Mouse (Mus musculus): Measurements from ENCODE around the gene Fmnl2. TPM values are rescaled to one million over a fixed set of nuclear protein-coding genes. Genes with fewer than 3 reads are reported as not detected.
A peak's percentile ranks its signal among the peaks of the same experiment; 100 is the strongest.

Gene Fmnl2
- polyA plus RNA-seq, 1 experiment from 2014 or later: 14.7 TPM

DNA sequence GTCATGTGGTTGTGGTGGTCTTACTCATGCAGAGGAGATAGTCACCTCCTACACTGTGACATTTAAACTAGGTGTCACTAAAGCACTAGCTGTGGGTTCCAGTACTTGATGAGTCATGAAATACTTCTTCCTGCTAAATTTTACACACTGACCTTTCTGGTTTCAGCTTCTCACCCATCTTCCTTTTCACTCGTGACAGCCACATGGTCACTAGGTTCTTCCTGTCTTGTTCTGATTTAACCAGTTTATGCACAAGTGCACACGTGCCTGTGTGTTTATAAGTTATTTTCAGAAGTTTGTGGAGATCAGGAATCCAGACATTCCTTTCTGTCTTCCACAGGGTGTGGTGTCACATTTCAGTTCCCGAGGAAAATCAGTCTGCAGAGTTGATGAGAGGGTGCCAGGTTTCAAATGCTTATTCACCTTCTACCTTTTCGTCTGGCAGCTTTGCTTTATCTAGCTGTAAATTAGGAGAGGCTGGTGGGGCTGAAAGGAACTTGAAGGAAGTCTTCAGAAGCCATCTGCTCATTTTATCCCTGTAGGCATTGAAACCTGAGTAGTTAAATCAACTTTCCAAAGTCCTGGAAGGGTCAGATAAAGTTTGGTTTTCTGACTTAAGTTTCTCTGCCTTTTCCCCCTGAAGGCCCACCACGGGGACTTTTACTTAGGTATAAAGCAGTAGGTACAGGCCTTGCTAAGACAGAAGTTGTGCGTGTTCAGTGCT is 80.9 kb downstream of the Fmnl2 start:
- ATAC-seq (ENCODE audit: insufficient number of reproducible peaks, insufficient read depth, low FRiP score, low TSS enrichment, low read depth): peak; percentile 77; the same call in 1 of the 2 replicates
- Histone ChIP-seq H3K4me2 (peak overlapping the region; percentile 3; the same call in 1 of the 2 replicates), H3K9me3 (no peaks in the 10 kb centered on the region), H3K9ac (replicated peaks) (no peak overlapping the region), H3K27me3 (no peaks in the 10 kb centered on the region), H3K4me1 (replicated peaks) (peaks cover 51% of the 10 kb centered on the region), H3K27ac (peak overlapping the region; percentile 7; the same call in 1 of the 2 replicates), H3K36me3 (no peaks in the 10 kb centered on the region), H3K4me3 (replicated peaks) (no peak overlapping the region)
- WGBS: 14% methylated on average over 6 of the region's 6 CpGs

DNA sequence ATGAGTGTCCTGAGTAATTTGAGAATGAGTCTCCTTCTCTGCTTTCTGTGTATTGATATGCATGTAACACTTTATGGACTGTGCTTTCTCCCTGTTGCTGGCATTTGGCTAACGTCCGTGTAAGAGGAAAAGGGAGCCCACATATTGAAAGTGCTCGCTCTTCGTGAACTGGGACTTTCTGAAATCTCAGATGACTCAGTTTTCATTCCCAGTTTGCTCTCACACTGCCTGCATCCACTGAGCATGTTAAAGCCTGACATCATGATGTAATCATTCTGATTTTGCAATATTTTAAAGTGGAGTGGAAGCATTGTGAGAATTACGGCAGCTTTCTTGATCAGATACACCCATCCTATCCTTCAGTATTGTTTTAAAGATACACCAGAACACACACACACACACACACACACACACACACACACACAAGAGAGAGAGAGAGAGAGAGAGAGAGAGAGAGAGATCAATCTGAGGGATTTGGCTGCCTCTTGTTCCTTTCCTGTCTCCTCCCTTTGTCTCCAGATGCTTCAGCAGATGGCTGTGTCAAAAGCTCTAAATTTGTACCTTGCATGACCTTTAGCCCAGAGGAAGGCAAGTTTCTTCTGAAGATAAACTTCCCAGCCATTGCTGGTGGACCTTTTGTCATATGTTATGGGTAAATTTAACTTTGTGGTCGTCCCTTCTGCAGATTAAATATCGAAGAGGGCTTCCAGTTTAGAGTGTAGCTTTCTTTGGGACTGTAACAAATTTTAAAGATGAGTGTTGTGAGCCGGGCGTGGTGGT is 86.2 kb downstream of the Fmnl2 start:
- no peaks in the 10 kb centered on the region for H3K9me3 ChIP-seq
- H3K9ac ChIP-seq (replicated peaks): no peak overlapping the region
- no peaks in the 10 kb centered on the region for H3K27me3 ChIP-seq
- H3K27ac ChIP-seq: no peak overlapping the region
- WGBS: 83% methylated on average over 9 of the region's 9 CpGs
- H3K36me3 ChIP-seq: peaks cover 3% of the 10 kb centered on the region; the same call in 1 of the 2 replicates
- no peak for ATAC-seq (ENCODE audit: insufficient number of reproducible peaks, insufficient read depth, low FRiP score, low TSS enrichment, low read depth)
- peaks cover 34% of the 10 kb centered on the region for H3K4me1 ChIP-seq (replicated peaks)
- no peak overlapping the region for H3K4me3 ChIP-seq (replicated peaks)
- no peak overlapping the region for H3K4me2 ChIP-seq

DNA sequence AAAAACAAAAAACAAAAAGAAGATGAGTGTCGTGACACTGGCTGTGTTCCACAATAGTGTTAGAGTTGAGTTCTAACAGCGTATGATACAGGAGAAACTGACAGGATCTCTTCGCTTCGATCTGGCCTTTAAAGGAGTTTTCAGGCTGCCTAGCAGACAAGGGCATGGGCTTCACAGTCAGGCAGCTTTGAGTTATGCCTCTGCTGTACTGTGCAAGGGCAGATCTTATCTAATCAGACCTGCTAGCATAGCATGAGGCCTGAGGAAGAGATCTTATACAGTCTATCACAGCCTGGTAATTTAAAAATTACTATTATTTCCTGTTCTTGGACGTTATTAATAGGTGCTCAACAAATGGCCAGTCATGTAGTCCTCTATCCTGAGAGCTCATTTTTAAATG is 86.9 kb downstream of the Fmnl2 start:
- no peak overlapping the region for H3K4me2 ChIP-seq
- peaks cover 26% of the 10 kb centered on the region for H3K4me1 ChIP-seq (replicated peaks)
- H3K9ac ChIP-seq (replicated peaks): no peak overlapping the region
- H3K27ac ChIP-seq: no peak overlapping the region
- no peaks in the 10 kb centered on the region for H3K9me3 ChIP-seq
- WGBS: 87% methylated on average over 5 of the region's 5 CpGs
- no peak for ATAC-seq (ENCODE audit: insufficient number of reproducible peaks, insufficient read depth, low FRiP score, low TSS enrichment, low read depth)
- H3K36me3 ChIP-seq: peaks cover 6% of the 10 kb centered on the region; the same call in 1 of the 2 replicates
- H3K27me3 ChIP-seq: no peaks in the 10 kb centered on the region
- no peak overlapping the region for H3K4me3 ChIP-seq (replicated peaks)

DNA sequence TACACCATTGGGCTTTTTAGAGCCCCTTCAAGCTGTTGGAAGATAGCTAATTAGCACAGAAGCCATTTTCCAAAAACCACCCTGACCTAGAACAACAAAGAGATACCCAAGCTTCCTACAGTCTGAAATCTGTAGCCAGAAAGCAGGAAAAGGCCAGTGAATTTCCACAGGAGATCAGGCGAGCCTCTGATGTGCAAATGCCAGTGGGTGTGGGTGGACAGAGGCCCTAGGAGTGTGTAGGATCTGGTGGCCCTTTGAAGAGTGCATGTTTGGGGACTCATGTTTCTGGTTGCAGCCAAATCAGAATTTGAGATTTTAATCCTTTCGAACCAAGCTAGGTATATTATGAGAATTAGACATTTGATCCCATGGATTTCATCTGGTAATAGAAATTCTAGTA is 88.4 kb downstream of the Fmnl2 start:
- no peak overlapping the region for H3K9ac ChIP-seq (replicated peaks)
- peaks cover 6% of the 10 kb centered on the region; the same call in 1 of the 2 replicates for H3K36me3 ChIP-seq
- no peaks in the 10 kb centered on the region for H3K27me3 ChIP-seq
- peak overlapping the region; percentile 4; the same call in 1 of the 2 replicates for H3K27ac ChIP-seq
- H3K4me3 ChIP-seq (replicated peaks): no peak overlapping the region
- 40% methylated on average over 2 of the region's 2 CpGs for WGBS
- peaks cover 28% of the 10 kb centered on the region for H3K4me1 ChIP-seq (replicated peaks)
- H3K4me2 ChIP-seq: no peak overlapping the region
- H3K9me3 ChIP-seq: no peaks in the 10 kb centered on the region
- ATAC-seq (ENCODE audit: insufficient number of reproducible peaks, insufficient read depth, low FRiP score, low TSS enrichment, low read depth): no peak

DNA sequence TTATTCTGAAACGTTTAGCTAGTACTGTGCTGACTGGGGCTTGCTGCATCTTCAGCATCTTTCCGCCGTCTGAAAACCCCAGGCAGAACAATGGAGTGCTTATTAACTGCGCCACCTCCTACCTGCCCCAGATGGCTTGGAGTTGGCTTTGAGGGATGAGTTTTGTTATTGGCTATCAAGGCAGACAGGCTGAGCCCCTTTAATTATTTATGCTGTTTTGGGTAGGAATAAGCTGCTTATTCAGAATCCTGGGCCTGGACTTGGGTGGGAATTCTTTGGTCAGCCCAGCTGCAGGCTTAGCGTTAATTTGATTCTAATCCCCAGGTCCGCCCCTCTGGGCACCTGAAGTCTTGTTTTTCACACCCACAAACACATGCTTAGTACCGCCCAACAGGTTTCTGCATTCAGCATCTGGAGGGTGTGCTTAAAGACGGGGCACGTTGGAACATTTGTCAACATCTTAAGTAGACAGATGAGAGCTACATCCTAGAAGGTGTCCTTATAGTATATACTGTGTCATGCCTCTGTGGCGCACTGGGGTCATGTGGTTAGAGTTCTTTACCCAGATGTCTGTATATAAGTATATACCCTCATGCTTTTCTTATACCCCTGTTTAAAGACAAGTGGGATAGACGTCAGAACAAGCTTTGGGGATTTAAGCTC is 89.0 kb downstream of the Fmnl2 start:
- no peak for ATAC-seq (ENCODE audit: insufficient number of reproducible peaks, insufficient read depth, low FRiP score, low TSS enrichment, low read depth)

DNA sequence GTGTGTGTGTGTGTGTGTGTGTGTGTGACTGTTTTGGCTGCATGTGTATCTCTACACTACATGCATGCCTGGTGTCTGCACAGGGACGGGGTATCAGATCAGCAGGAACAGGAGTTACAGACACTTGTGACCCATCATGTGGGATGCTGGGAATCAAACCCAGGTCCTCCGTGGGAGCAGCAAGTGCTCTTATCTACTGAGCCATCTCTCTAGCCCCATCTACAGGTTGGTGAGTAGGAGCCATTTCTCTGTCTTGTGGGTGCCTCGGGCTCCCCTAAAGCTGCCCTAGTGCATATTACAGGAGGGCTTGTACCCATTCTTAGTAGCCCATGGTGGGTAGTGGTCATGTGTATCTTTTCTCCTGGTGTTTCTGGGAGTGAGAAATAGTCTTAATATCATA is 90.7 kb downstream of the Fmnl2 start:
- no peak overlapping the region for H3K4me3 ChIP-seq (replicated peaks)
- no peaks in the 10 kb centered on the region for H3K9me3 ChIP-seq
- H3K4me2 ChIP-seq: no peak overlapping the region
- no peaks in the 10 kb centered on the region for H3K27me3 ChIP-seq
- peaks cover 6% of the 10 kb centered on the region; the same call in 1 of the 2 replicates for H3K36me3 ChIP-seq
- ATAC-seq (ENCODE audit: insufficient number of reproducible peaks, insufficient read depth, low FRiP score, low TSS enrichment, low read depth): no peak
- peaks cover 36% of the 10 kb centered on the region for H3K4me1 ChIP-seq (replicated peaks)
- 94% methylated on average over 3 of the region's 3 CpGs for WGBS
- H3K9ac ChIP-seq (replicated peaks): no peak overlapping the region
- no peak overlapping the region for H3K27ac ChIP-seq

More for the DNA sequence above, 89.0 kb downstream of the Fmnl2 start:
- H3K4me2 ChIP-seq: no peak overlapping the region
- no peak overlapping the region for H3K9ac ChIP-seq (replicated peaks)
- 37% methylated on average over 11 of the region's 11 CpGs for WGBS
- H3K9me3 ChIP-seq: no peaks in the 10 kb centered on the region
- H3K27me3 ChIP-seq: no peaks in the 10 kb centered on the region
- peaks cover 6% of the 10 kb centered on the region; the same call in 1 of the 2 replicates for H3K36me3 ChIP-seq
- no peak overlapping the region for H3K4me3 ChIP-seq (replicated peaks)
- H3K27ac ChIP-seq: no peak overlapping the region
- peaks cover 29% of the 10 kb centered on the region for H3K4me1 ChIP-seq (replicated peaks)

DNA sequence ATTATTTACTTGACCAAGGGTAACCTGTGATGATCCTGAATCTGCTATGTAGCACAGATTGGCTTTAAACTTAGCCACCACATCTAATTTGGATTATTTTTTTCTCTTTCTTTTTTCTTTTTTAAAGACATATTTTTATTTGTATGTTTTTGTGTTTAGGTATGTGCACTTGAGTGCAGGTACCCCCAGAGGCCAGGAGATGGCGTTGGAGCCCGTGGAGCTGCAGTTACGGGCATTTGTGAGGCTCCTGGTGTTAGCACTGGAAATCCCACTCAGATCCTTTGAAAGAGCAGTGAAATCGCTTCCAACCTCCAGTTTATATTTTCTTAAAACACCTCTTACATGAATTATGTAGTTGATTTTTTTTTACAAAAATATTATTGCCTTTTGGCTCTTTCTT is 91.9 kb downstream of the Fmnl2 start:
- ATAC-seq (ENCODE audit: insufficient number of reproducible peaks, insufficient read depth, low FRiP score, low TSS enrichment, low read depth): no peak
- Histone ChIP-seq H3K9ac (replicated peaks) (no peak overlapping the region), H3K4me2 (no peak overlapping the region), H3K4me3 (replicated peaks) (no peak overlapping the region), H3K27me3 (no peaks in the 10 kb centered on the region), H3K4me1 (replicated peaks) (peaks cover 36% of the 10 kb centered on the region), H3K27ac (no peak overlapping the region), H3K36me3 (peaks cover 6% of the 10 kb centered on the region; the same call in 1 of the 2 replicates), H3K9me3 (no peaks in the 10 kb centered on the region)
- WGBS: 92% methylated on average over 4 of the region's 4 CpGs

DNA sequence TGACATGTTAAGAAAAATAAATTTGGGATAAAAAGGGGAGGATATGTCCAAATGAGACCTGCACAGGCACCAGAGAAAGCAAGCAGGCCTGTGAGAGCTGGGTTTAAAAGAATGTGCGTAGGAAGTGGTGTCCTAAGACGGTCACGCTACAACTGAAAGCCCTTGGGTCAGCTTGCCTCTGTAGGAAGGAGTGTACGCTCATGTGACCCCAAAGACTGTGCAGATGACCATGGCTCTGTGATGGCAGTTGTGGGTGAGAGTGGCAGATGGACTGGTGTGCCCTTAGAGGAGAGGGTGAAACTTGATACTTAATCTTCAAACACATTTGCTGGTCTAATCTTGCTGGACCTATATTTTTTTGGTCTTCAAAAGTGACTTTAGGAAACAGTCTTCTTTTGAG is 92.6 kb downstream of the Fmnl2 start:
- WGBS: 87% methylated on average over 4 of the region's 4 CpGs
- H3K9me3 ChIP-seq: no peaks in the 10 kb centered on the region
- H3K4me3 ChIP-seq (replicated peaks): no peak overlapping the region
- H3K27ac ChIP-seq: no peak overlapping the region
- H3K4me2 ChIP-seq: no peak overlapping the region
- ATAC-seq (ENCODE audit: insufficient number of reproducible peaks, insufficient read depth, low FRiP score, low TSS enrichment, low read depth): no peak
- peaks cover 39% of the 10 kb centered on the region for H3K4me1 ChIP-seq (replicated peaks)
- no peaks in the 10 kb centered on the region for H3K27me3 ChIP-seq
- peaks cover 6% of the 10 kb centered on the region; the same call in 1 of the 2 replicates for H3K36me3 ChIP-seq
- H3K9ac ChIP-seq (replicated peaks): no peak overlapping the region

DNA sequence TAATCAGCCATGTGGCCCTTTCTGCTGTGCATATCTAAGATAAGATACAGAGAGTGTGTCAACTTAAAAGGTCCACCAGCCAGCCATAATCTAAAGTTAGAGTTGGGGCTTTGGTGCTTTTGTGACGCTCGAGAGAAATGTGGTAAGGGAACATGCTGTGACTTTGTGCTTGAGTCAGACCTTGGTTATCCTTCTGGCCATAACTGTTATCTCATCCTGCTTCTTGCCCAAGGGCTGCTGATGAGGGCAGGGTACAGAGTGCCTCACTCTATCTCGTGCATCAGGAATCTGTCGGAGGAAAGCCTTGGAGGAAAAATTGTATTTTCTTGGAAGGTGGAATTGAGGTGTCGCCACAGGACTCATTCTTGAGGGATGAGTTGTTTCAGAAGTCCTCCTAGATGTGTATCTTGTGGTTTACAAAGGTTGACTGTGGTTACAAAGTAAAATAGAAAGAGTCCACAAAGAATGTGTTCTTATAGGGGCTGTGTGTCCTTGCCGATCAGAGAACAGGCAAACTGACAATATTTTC is 94.6 kb downstream of the Fmnl2 start:
- ATAC-seq (ENCODE audit: insufficient number of reproducible peaks, insufficient read depth, low FRiP score, low TSS enrichment, low read depth): no peak
- H3K4me2 ChIP-seq: no peak overlapping the region
- 74% methylated on average over 6 of the region's 6 CpGs for WGBS
- H3K9ac ChIP-seq (replicated peaks): no peak overlapping the region
- H3K27ac ChIP-seq: no peak overlapping the region
- peaks cover 6% of the 10 kb centered on the region; the same call in 1 of the 2 replicates for H3K36me3 ChIP-seq
- no peaks in the 10 kb centered on the region for H3K9me3 ChIP-seq
- no peaks in the 10 kb centered on the region for H3K27me3 ChIP-seq
- no peak overlapping the region for H3K4me3 ChIP-seq (replicated peaks)
- H3K4me1 ChIP-seq (replicated peaks): peaks cover 24% of the 10 kb centered on the region

DNA sequence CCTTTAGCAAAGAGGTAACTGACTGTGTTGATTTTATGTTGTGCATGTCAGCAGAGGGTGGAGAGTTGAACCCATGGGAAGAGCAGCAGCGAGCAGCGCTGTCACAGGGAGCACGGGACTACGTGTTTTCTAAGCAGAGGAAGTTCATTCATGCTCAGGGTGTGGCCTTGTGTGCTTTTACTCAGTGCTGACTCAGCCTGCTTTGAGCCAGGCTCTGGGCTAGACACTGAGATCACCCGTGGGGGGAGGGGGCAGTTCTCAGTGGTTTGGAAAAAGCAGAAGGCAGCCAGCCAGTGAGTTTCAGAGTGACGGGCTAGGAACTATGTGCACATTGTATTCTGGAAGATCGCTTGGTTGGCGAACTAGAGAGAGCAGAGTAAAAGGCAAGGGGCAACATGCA is 97.4 kb downstream of the Fmnl2 start:
- Histone ChIP-seq H3K27ac (no peak overlapping the region), H3K9ac (replicated peaks) (no peak overlapping the region), H3K9me3 (no peaks in the 10 kb centered on the region), H3K27me3 (no peaks in the 10 kb centered on the region), H3K36me3 (no peaks in the 10 kb centered on the region), H3K4me3 (replicated peaks) (no peak overlapping the region), H3K4me1 (replicated peaks) (peaks cover 48% of the 10 kb centered on the region), H3K4me2 (no peak overlapping the region)
- WGBS: 80% methylated on average over 8 of the region's 8 CpGs
- ATAC-seq (ENCODE audit: insufficient number of reproducible peaks, insufficient read depth, low FRiP score, low TSS enrichment, low read depth): no peak

DNA sequence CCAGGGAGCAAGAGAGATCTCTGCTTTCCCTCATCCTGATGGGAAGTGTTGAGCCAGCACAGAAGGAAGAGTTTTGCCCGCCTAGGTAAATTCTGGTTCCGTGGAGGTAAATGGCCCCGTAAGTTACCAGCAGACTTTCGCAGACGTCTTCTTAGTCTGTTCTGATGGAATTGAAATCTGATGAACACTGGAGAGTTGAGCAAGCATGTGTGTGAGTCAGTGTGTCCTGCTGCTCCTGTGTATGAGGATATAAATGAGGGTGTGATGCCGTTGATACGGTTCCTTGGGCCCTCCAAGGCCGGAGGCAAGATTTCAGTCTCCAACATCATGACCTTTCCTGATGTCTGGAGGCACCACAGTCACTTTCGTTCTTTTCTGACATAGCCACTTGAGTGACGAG is 98.2 kb downstream of the Fmnl2 start:
- no peak for ATAC-seq (ENCODE audit: insufficient number of reproducible peaks, insufficient read depth, low FRiP score, low TSS enrichment, low read depth)
- 92% methylated on average over 10 of the region's 10 CpGs for WGBS
- Histone ChIP-seq H3K4me2 (no peak overlapping the region), H3K27ac (no peak overlapping the region), H3K9me3 (no peaks in the 10 kb centered on the region), H3K27me3 (no peaks in the 10 kb centered on the region), H3K4me3 (replicated peaks) (no peak overlapping the region), H3K9ac (replicated peaks) (no peak overlapping the region), H3K36me3 (no peaks in the 10 kb centered on the region), H3K4me1 (replicated peaks) (peaks cover 50% of the 10 kb centered on the region)

Data from limb, embryonic 12.5 days (tissue).